Mouse (Mus musculus): ENCODE measurements around the gene Gm20403.

DNA sequence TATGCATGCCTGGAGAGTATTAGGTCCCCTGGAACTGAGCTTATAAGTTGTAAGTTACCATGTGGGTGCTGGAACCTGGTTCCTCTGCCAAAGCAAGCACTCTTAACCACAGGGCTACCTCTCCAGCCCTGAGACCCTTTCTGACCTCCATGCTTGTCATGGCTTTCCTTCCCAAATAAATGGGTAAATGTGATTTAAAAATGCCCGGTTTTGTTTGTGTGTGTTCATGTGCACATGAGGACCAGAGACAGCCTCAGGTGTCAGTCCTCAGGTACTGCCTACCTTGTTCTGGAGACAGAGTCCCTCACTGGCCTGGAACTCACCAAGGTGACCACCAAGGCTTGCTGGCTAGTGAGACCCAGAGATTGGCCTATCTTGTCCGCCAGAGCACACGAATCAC, 18.1 kb upstream of the Gm20403 start:
- TF ChIP-seq ZC3H11A (IDR thresholded peaks at IDR 0.05; ENCODE audit: low read depth, low read length) = no peak
- no peak for TF ChIP-seq RCOR1 (conservative IDR thresholded peaks at IDR 0.05; ENCODE audit: low read depth, low read length)
- TF ChIP-seq POLR2A (IDR thresholded peaks at IDR 0.05; ENCODE audit: low read depth, low read length) = no peak
- no peak for TF ChIP-seq MYC (IDR thresholded peaks at IDR 0.05; ENCODE audit: low read depth, low read length)
- no peak for TF ChIP-seq CHD2 (IDR thresholded peaks at IDR 0.05; ENCODE audit: low read length)
- no peak for TF ChIP-seq CTCF (conservative IDR thresholded peaks at IDR 0.05 in 1 of 2, IDR thresholded peaks at IDR 0.05 in 1 of 2; ENCODE audit: low read depth in 2 of 2, low read length in 2 of 2)
- no peak for TF ChIP-seq ETS1 (conservative IDR thresholded peaks at IDR 0.05; ENCODE audit: low read depth, low read length)
- TF ChIP-seq JUND (conservative IDR thresholded peaks at IDR 0.05; ENCODE audit: low read depth, low read length) = no peak
- no peak for TF ChIP-seq NELFE (IDR thresholded peaks at IDR 0.05; ENCODE audit: low read depth, low read length)
- TF ChIP-seq EP300 (IDR thresholded peaks at IDR 0.05; ENCODE audit: low read length) = no peak
- no peak for TF ChIP-seq USF1 (IDR thresholded peaks at IDR 0.05; ENCODE audit: low read depth, low read length)
- no peak for TF ChIP-seq MAZ (IDR thresholded peaks at IDR 0.05; ENCODE audit: low read depth, low read length)
- TF ChIP-seq CHD1 (IDR thresholded peaks at IDR 0.05; ENCODE audit: low read depth, low read length) = no peak

Measured in CH12.LX (cell line).